Mouse (Mus musculus) bone marrow, adult 2 months (tissue): ENCODE data around the gene Nfkbil1.

Experiments
- CTCF ChIP-seq: fragments of 200-500 bp; IDR thresholded peaks from 2 replicates; pipeline ENCODE4 v1.5.1; 2011; ENCODE audit warnings: low read length, control low read depth; ENCODE audit not compliant: control insufficient read depth, insufficient read depth
- POLR2A ChIP-seq: fragments of 200-500 bp; IDR thresholded peaks from 2 replicates; pipeline ENCODE4 v1.6.1; 2011; ENCODE audit warnings: low read depth, mild to moderate bottlenecking, control low read depth, low read length, borderline replicate concordance; ENCODE audit not compliant: control insufficient read depth

GRCm38 (mm10) chr17:35175382-35175781, 60.2 kb downstream of the Nfkbil1 start:
- TF ChIP-seq CTCF (no peak), POLR2A (no peak)
